Mouse (Mus musculus) layer of hippocampus, postnatal 25 days (tissue): ENCODE measurements around the gene Commd2. TPM values are rescaled to one million over a fixed set of nuclear protein-coding genes. Genes with fewer than 3 reads are reported as not detected.

Experiments used
- DNase-seq, 2 experiments: peaks; one replicate each; pipeline ENCODE4 v3.0.0; 2022; ENCODE audit warnings: mixed read lengths in 2 of 2, low spot score in 1 of 2; ENCODE audit errors: extremely low spot score in 1 of 2
- total RNA-seq, 2 experiments: library from RNA; stranded (reverse); gene quantifications; 2 replicates each; pipeline ENCODE4 v1.2.3; 2021

Commd2 gene
- total RNA-seq: 10 to 100 TPM; 19.5 to 21.6 TPM

DNA sequence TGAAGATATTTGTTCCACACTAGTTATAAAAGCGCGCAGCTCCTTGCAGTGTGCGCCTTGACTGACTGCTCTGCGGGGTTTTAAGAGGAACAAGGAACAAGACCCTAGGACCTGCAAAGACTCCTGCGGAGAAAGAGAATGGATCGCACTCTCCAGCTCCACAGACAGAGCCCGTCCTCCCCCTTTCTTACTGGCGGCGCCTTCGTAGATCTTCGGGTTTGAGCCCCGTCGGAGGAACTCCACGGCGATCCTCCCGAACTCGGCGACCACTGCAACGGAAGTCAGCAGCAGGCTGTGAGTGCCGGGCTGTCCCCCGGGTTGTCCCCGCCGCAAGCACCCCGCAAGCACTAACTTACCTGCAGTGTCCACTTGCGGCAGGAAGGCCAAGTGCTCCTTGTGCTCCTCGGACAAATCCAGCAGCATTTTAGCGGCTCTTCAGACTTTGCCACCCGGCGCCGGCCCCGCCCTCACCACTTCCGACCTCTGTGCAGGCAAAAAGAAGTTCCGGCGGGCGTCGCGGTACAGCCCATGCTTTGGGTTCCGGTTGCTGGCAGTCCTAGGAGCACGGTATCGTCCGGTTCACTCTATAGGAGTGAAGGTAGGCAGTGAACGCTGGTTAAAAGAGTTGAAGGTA is at the start of gene Commd2:
Gene Commd2, minus strand, starts transcription at position 485 of the 634 bp plus-strand sequence.
- peak; percentile 93 to 97 for DNase-seq

- DNase-seq: no peak
These were observed 45.3 kb upstream of the Commd2 start for GRCm38 (mm10) chr3:57696779-57697178.

DNA sequence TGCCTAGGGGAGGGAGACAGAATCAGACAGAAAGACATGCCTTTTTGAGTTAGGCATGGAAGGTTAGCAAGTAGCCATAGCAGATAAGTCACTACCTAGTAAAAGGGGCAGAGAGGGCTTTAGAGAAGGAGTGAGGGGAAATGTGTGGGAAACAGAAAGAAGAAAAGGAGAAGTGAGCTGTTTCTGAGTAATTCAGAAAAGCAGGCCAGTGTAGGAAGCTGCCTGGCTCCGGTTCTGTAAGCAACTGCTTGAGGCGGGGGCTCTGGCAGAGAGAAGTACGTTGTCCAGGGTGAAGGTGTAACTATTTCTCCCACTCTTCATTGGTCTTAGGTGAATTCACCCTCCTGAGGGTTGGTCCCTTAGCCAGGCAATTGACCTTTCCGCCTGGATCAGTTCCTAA is 44.7 kb upstream of the Commd2 start:
- DNase-seq: no peak

- DNase-seq: no peak
These were observed 41.2 kb upstream of the Commd2 start, which contains the start of gene Ankub1 for GRCm38 (mm10) chr3:57692719-57693118. TSS of gene Ankub1 (minus strand) at chr3:57692799.

DNA sequence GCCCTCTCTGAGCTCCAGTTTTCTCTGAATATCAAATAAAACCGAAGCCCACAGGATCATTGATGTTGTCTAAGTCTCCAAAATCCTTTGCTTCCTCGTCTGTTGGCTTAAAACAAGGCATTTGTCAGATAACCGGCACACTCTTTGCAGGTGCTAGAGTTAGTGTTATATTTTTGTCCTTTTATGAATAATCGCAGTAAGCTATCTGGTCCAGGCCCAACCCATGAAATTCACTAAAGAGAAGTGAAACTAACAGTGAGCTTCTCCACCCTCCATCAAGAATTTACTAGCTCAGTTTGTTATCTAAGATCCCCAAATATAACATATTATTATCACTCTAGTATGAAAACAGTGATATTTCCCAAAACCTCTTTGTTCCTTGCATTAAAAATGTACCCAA is 40.3 kb upstream of the Commd2 start:
- no peak for DNase-seq

- DNase-seq: no peak
These were observed 26.3 kb upstream of the Commd2 start for GRCm38 (mm10) chr3:57677786-57678185.

- DNase-seq: no peak
These were observed 22.6 kb upstream of the Commd2 start for GRCm38 (mm10) chr3:57674075-57674474.

GRCm38 (mm10) chr3:57673586-57673985 is 22.1 kb upstream of the Commd2 start:
- no peak for DNase-seq

GRCm38 (mm10) chr3:57667054-57667723 is 15.7 kb upstream of the Commd2 start:
- peak; percentile 52 to 82 for DNase-seq

DNA sequence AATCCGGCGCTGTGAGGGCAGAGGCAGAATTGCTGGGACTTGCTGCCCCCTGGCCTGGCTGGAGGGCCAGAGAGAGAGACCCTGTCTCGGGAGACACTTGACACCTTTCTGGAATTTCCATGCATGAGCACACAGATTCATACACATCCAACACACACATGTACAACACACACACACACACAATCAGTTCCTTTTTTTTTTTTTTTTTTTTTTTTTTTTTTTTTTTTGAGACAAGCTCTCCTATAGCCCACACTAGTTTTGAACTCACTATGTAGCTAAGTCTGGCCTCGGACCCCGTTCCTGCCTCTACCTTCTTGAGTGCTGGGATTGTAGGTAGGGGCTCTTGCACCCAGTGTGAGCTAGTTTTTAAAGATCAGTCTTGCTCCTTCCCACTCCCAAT is 14.4 kb upstream of the Commd2 start:
- no peak for DNase-seq

GRCm38 (mm10) chr3:57664682-57665081 is 13.2 kb upstream of the Commd2 start:
- no peak for DNase-seq

GRCm38 (mm10) chr3:57663731-57664130 is 12.2 kb upstream of the Commd2 start:
- peak in 1 of 2 experiments; percentile 61 for DNase-seq

DNA sequence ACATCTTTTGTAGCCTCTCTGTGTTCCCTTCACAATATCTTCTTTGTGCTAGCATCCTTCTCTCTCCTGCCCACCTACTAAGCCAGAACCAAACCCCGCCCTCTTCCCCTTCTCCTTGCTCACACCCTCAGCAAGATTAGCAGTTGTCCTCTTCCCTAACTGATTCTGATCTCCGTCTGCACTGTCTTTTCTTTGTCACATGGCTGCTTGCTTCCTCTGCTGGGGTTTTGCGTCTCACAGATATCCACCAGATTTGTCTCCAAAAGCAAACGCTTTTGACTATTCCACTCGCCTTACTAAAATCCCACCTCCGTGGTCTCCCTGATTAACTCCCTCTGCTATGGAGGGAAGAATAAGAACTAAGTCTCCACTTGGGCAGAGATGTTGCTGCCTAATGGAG is 7.1 kb upstream of the Commd2 start:
- DNase-seq: no peak

GRCm38 (mm10) chr3:57653646-57654045 is 2.1 kb upstream of the Commd2 start:
- no peak for DNase-seq

DNA sequence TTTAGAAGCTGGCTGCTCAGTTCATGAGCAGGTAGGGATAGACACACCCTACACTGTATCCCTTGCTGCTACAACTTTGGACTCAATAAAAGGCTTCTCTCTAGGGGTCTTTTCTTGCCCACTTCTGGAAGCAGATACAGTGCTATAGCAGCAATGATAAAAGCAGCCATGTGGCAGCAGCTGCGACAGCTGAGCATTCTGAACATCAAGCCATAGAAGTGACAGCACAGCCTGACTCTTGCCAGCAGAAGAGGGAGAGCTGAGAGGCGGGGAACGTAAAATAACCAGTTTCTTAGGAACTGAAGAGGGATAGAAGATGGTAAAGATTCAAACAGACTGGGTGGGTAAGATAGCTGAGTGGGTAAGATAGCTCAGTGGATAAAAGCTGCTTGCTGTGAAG is 970 bp upstream of the Commd2 start:
- DNase-seq: no peak

DNA sequence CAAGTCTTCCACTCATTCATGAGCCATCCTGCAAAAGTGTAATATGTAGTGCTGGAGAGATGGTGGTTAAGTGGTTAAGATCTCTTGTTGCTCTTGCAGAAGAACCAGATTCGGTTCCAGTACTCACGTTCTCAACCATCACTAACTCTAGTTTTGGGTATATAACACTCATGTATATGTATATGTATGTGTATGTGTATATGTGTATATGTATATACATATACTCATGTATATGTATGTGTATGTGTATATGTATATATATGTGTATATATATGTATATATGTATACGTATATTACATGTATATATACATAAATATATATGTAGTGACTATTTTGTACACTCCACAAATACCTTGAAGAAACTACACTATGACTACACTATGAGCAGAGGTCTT is 347 bp upstream of the Commd2 start:
- no peak for DNase-seq

GRCm38 (mm10) chr3:57643191-57643590 is 8.3 kb downstream of the Commd2 start:
- no peak for DNase-seq

- DNase-seq: no peak
These were observed 13.9 kb downstream of the Commd2 start for GRCm38 (mm10) chr3:57637596-57637995.

DNA sequence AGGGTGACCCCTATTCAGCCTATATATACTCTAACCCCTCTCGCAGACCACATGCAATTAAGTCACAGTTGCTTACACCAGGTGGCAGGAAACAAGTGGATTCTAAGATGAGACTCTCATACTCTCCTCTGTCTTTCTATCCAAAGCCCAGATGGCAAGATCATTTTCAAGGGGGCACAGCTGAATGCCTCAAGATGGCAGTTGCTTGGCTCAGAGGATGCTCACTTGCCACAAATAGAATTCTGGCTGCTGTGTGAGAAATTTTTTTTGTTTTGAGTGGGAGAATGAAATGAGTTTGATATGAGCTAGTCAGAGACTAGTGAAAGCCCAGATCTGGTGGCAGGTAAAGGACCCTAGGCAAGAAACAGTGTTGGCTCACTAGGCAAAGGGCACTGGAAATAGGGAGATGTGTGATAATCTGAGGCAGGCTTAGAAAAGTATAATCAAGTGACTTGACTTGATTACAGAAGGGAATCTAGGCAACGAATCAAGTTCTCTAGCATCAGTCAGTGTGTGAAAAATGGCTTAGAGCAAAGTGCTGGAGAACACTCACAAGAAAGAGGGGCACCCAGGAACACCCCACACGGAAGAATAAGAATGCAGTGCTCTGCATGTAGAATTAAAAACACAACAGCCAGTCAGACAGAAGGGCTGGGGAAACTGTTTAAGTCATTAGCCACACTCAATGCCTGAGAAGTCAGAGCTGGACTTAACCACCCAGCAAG is 16.6 kb downstream of the Commd2 start:
- DNase-seq: no peak

- DNase-seq: no peak
These were observed 24.5 kb downstream of the Commd2 start for GRCm38 (mm10) chr3:57626954-57627513.
